Comparison of ENCODE assay signal across 21 mouse cellular contexts in the genomic region with DNA sequence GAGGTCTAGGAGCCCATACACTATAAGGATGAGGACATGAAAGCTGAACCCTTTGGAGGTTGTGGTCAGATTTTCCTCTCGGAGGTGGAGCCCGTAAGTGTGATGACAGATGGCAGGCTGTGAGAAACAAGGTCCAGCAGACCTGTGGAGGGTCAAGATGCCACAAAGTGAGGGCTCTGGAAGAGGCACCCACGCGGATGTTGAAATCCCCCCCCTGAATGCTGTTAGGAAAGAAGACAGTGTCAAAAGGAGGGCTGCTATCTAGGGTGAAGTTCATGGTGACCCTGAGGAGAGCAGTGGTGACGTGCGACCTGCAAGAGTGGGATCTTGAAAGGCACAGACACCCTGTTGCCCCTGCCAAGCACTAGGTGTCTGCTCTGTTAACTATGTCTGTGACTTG.
DNase-seq lines count a peak whose midpoint lies in the region; ATAC-seq lines count a peak whose summit lies in the region.
"Had no signal": no experiment of that assay in that cellular context is flagged by ENCODE, and none has a peak within 500 bp of the region (broad histone marks: within the 10 kb centered on the region; RNA-seq: fewer than 3 reads in every experiment).

No protein-coding gene starts in this region.

- WGBS in heart, embryonic 11.5 days (ENCODE audit: insufficient replicate concordance) = 45% methylated on average over 6 of the region's 6 CpGs
- 51% methylated on average over 6 of the region's 6 CpGs for WGBS in heart, embryonic 15.5 days
- WGBS in neural tube, embryonic 14.5 days = 81% methylated on average over 6 of the region's 6 CpGs
- WGBS in neural tube, embryonic 15.5 days = 76% methylated on average over 6 of the region's 6 CpGs

- H3K9me3 ChIP-seq in heart, embryonic 11.5 days (replicated peaks; ENCODE audit: control insufficient read depth, low read length) = no peaks in the 10 kb centered on the region
- no peaks in the 10 kb centered on the region for H3K9me3 ChIP-seq in heart, embryonic 15.5 days (replicated peaks)
- H3K9me3 ChIP-seq in neural tube, embryonic 14.5 days (ENCODE audit: control insufficient read depth, low read length) = no peaks in the 10 kb centered on the region
- no peaks in the 10 kb centered on the region for H3K9me3 ChIP-seq in neural tube, embryonic 15.5 days (replicated peaks)
- H3K9me3 ChIP-seq: embryonic facial prominence, embryonic 12.5 days; forebrain, embryonic 15.5 days; hindbrain, embryonic 10.5 days had no signal

- H3K9ac ChIP-seq in heart, embryonic 11.5 days (ENCODE audit: low read depth, low read length) = no peak overlapping the region
- no peak overlapping the region for H3K9ac ChIP-seq in heart, embryonic 15.5 days
- no peak overlapping the region for H3K9ac ChIP-seq in neural tube, embryonic 14.5 days (replicated peaks; ENCODE audit: low read depth, low read length)
- H3K9ac ChIP-seq in neural tube, embryonic 15.5 days (replicated peaks) = no peak overlapping the region
- H3K9ac ChIP-seq: embryonic facial prominence, embryonic 12.5 days; forebrain, embryonic 15.5 days; hindbrain, embryonic 14.5 days had no signal

- H3K27me3 ChIP-seq in heart, embryonic 11.5 days (ENCODE audit: control insufficient read depth, insufficient read depth, low read length) = no peaks in the 10 kb centered on the region
- no peaks in the 10 kb centered on the region for H3K27me3 ChIP-seq in heart, embryonic 15.5 days
- H3K27me3 ChIP-seq in neural tube, embryonic 14.5 days (ENCODE audit: control insufficient read depth, insufficient read depth, low read length) = no peaks in the 10 kb centered on the region
- H3K27me3 ChIP-seq in neural tube, embryonic 15.5 days (replicated peaks) = no peaks in the 10 kb centered on the region
- H3K27me3 ChIP-seq: CH12.LX; forebrain, embryonic 15.5 days had no signal

- DNase-seq in heart, postnatal 4 days = no peak
- no peak for DNase-seq in heart, adult 9 months (ENCODE audit: low spot score in 2 of 2)
- DNase-seq: adrenal gland, postnatal 14 days; cerebellum, adult 11-12 months; cerebellum, adult 9-10 months; cerebellum, postnatal 25 days; gastrocnemius, postnatal 10 days; kidney, adult 8-10 months had no signal

- 0 out of 2 replicates have a peak, but pooled peaks have one; percentile 27 for ATAC-seq in heart, embryonic 11.5 days (replicated peaks; ENCODE audit: insufficient number of reproducible peaks, low FRiP score, low TSS enrichment)
- ATAC-seq in heart, embryonic 15.5 days (replicated peaks; ENCODE audit: insufficient number of reproducible peaks, insufficient read depth, low FRiP score, low read depth) = no peak
- ATAC-seq in neural tube, embryonic 14.5 days (ENCODE audit: low read depth) = peak; percentile 33; the same call in 1 of the 2 replicates
- ATAC-seq in neural tube, embryonic 15.5 days (ENCODE audit: low FRiP score) = no peak
- 0 out of 2 replicates have a peak, but pooled peaks have one; percentile 42 for ATAC-seq in megakaryocyte-erythroid progenitor cell, adult 5-6 weeks (replicated peaks; ENCODE audit: low FRiP score, low TSS enrichment, poor library complexity, severe bottlenecking)
- ATAC-seq: activated CD4-positive, CD25-positive, alpha-beta regulatory T cell, adult 4 months; forebrain, embryonic 15.5 days; intestine, postnatal 0 days; Patski had no signal

- H3K4me1 ChIP-seq in heart, embryonic 11.5 days (ENCODE audit: control insufficient read depth, insufficient read depth, low read length) = 0 out of 2 replicates have a peak, but pooled peaks cover 5% of the 10 kb centered on the region
- H3K4me1 ChIP-seq in heart, embryonic 15.5 days (replicated peaks) = peaks cover 14% of the 10 kb centered on the region
- no peaks in the 10 kb centered on the region for H3K4me1 ChIP-seq in neural tube, embryonic 14.5 days (ENCODE audit: control insufficient read depth, insufficient read depth, low read length)
- H3K4me1 ChIP-seq in neural tube, embryonic 15.5 days = no peaks in the 10 kb centered on the region
- H3K4me1 ChIP-seq: embryonic facial prominence, embryonic 12.5 days; forebrain, embryonic 15.5 days; hindbrain, embryonic 10.5 days had no signal

- 0 out of 2 replicates have a peak overlapping the region, but pooled peaks have one; percentile 15 for H3K27ac ChIP-seq in heart, embryonic 11.5 days (ENCODE audit: low read depth, low read length)
- peak overlapping the region; percentile 47 for H3K27ac ChIP-seq in heart, embryonic 15.5 days
- no peak overlapping the region for H3K27ac ChIP-seq in neural tube, embryonic 14.5 days (ENCODE audit: low read depth, low read length)
- H3K27ac ChIP-seq in neural tube, embryonic 15.5 days (replicated peaks) = no peak overlapping the region
- H3K27ac ChIP-seq: embryonic facial prominence, embryonic 12.5 days; forebrain, embryonic 15.5 days; hindbrain, embryonic 10.5 days; hindbrain, embryonic 14.5 days had no signal

- no peak overlapping the region for H3K4me3 ChIP-seq in heart, embryonic 11.5 days (ENCODE audit: low read depth, low read length)
- no peak overlapping the region for H3K4me3 ChIP-seq in heart, embryonic 15.5 days
- H3K4me3 ChIP-seq in neural tube, embryonic 14.5 days (ENCODE audit: low read depth, low read length) = no peak overlapping the region
- H3K4me3 ChIP-seq in neural tube, embryonic 15.5 days (replicated peaks) = no peak overlapping the region
- H3K4me3 ChIP-seq: embryonic facial prominence, embryonic 12.5 days; forebrain, embryonic 15.5 days; hindbrain, embryonic 10.5 days had no signal

- no peaks in the 10 kb centered on the region for H3K36me3 ChIP-seq in heart, embryonic 11.5 days (ENCODE audit: control insufficient read depth, insufficient read depth, low read length)
- H3K36me3 ChIP-seq in heart, embryonic 15.5 days = no peaks in the 10 kb centered on the region
- no peaks in the 10 kb centered on the region for H3K36me3 ChIP-seq in neural tube, embryonic 14.5 days (ENCODE audit: control insufficient read depth, insufficient read depth, low read length)
- H3K36me3 ChIP-seq in neural tube, embryonic 15.5 days = no peaks in the 10 kb centered on the region
- H3K36me3 ChIP-seq: embryonic facial prominence, embryonic 12.5 days; forebrain, embryonic 15.5 days; hindbrain, embryonic 10.5 days had no signal

- H3K4me2 ChIP-seq in heart, embryonic 11.5 days = no peak overlapping the region
- no peak overlapping the region for H3K4me2 ChIP-seq in heart, embryonic 15.5 days
- H3K4me2 ChIP-seq in neural tube, embryonic 14.5 days (ENCODE audit: low read depth, low read length) = no peak overlapping the region
- H3K4me2 ChIP-seq in neural tube, embryonic 15.5 days = no peak overlapping the region
- H3K4me2 ChIP-seq: embryonic facial prominence, embryonic 12.5 days; forebrain, embryonic 15.5 days; hindbrain, embryonic 14.5 days had no signal

Comparison
In these comparisons a context has a peak if more than half of its experiments do, and no peak if none do; other contexts are left out.
1. ATAC-seq: peak in heart, embryonic 11.5 days (single experiment), neural tube, embryonic 14.5 days (single experiment) and megakaryocyte-erythroid progenitor cell, adult 5-6 weeks (single experiment); none in heart, embryonic 15.5 days (single experiment) and neural tube, embryonic 15.5 days (single experiment).
2. H3K27ac ChIP-seq: peak in heart, embryonic 11.5 days (single experiment) and heart, embryonic 15.5 days (single experiment); none in neural tube, embryonic 14.5 days (single experiment) and neural tube, embryonic 15.5 days (single experiment).